Mouse (Mus musculus) limb, embryonic 14.5 days (tissue): ENCODE data around the gene Saa3. TPM values are rescaled to one million over a fixed set of nuclear protein-coding genes. Genes with fewer than 3 reads are reported as not detected.
A peak's percentile ranks its signal among the peaks of the same experiment; 100 is the strongest.

Experiments
- ATAC-seq: fragments of 200-750 bp; cut with Nextera tagmentation; 2 replicates; pipeline ENCODE4 v1.8.0; 2017; ENCODE audit warnings: low read depth, moderate number of reproducible peaks, moderate TSS enrichment; ENCODE audit not compliant: low FRiP score
- DNase-seq: peaks from one replicate; pipeline ENCODE4 v3.0.0-alpha.2; 2015; ENCODE audit warnings: low spot score
- H3K27ac ChIP-seq: fragments of 300-500 bp; sonication (generic); replicated peaks from 2 replicates; pipeline ENCODE4 v1.5.1; 2014; ENCODE audit warnings: low read depth, mild to moderate bottlenecking, low read length, moderate library complexity, mixed read lengths
- H3K27me3 ChIP-seq: fragments of 300-500 bp; sonication (generic); 2 replicates; pipeline ENCODE4 v1.6.1; 2014; ENCODE audit warnings: low read length, mixed read lengths; ENCODE audit not compliant: control insufficient read depth, insufficient read depth
- H3K36me3 ChIP-seq: fragments of 300-500 bp; sonication (generic); 2 replicates; pipeline ENCODE4 v1.6.1; 2014; ENCODE audit warnings: mild to moderate bottlenecking, low read length, moderate library complexity, mixed read lengths; ENCODE audit not compliant: control insufficient read depth, insufficient read depth
- H3K4me1 ChIP-seq: fragments of 300-500 bp; sonication (generic); 2 replicates; pipeline ENCODE4 v1.6.1; 2014; ENCODE audit warnings: antibody characterized with exemption, low read length, mixed read lengths; ENCODE audit not compliant: control insufficient read depth, insufficient read depth
- H3K4me2 ChIP-seq: fragments of 300-500 bp; sonication (generic); replicated peaks from 2 replicates; pipeline ENCODE4 v1.6.1; 2014; ENCODE audit warnings: low read depth, mild to moderate bottlenecking, low read length, moderate library complexity; ENCODE audit not compliant: severe bottlenecking
- H3K4me3 ChIP-seq: fragments of 300-500 bp; sonication (generic); replicated peaks from 2 replicates; pipeline ENCODE4 v1.5.1; 2014; ENCODE audit warnings: low read length
- H3K9ac ChIP-seq: fragments of 300-500 bp; sonication (generic); 2 replicates; pipeline ENCODE4 v1.6.1; 2014; ENCODE audit warnings: mild to moderate bottlenecking, low read depth, low read length, moderate library complexity; ENCODE audit not compliant: severe bottlenecking
- H3K9me3 ChIP-seq: fragments of 300-500 bp; sonication (generic); 2 replicates; pipeline ENCODE4 v1.6.1; 2016; ENCODE audit warnings: low read length; ENCODE audit not compliant: control insufficient read depth
- POLR2A ChIP-seq: fragments of 200-500 bp; IDR thresholded peaks from 2 replicates; pipeline ENCODE4 v1.8.0; 2012; ENCODE audit warnings: inconsistent platforms, mild to moderate bottlenecking, moderate library complexity, borderline replicate concordance; ENCODE audit not compliant: insufficient read depth, insufficient read length; ENCODE audit errors: extremely low read depth
- WGBS: fragments of 180-500 bp; shearing (Covaris S2); extraction: QIAGEN DNeasy Blood & Tissue Kit; methylation state at CpG from one replicate; pipeline ENCODE4 v1.1.7; 2014; 5-methylcytosine and 5-hydroxymethylcytosine counted together
- polyA plus RNA-seq, 2 experiments: library from polyadenylated mRNA; depleted of rRNA in 1 of 2; stranded (reverse) in 1 of 2; unstranded in 1 of 2; fragments of >200 nt; fragmentation: Nextera tagmentation in 1 of 2; extraction: Ambion mirVana in 1 of 2; gene quantifications; 2 replicates each; pipeline versions ENCODE4 v1.2.1 to v1.2.3; 2012 to 2014

Gene Saa3
- polyA plus RNA-seq, 2 experiments, result 0.19 to 0.21 TPM

GRCm38 (mm10) chr7:46720460-46720859 is 5.0 kb upstream of the Saa3 start:
- 75% methylated on average over 9 of the region's 9 CpGs for WGBS
- H3K4me1 ChIP-seq, result no peaks in the 10 kb centered on the region
- H3K27me3 ChIP-seq, result no peaks in the 10 kb centered on the region
- H3K4me3 ChIP-seq, result no peak overlapping the region
- no peak overlapping the region for H3K4me2 ChIP-seq
- no peak overlapping the region for H3K27ac ChIP-seq
- DNase-seq (no peak), ATAC-seq (no peak)
- H3K9me3 ChIP-seq, result no peaks in the 10 kb centered on the region
- no peaks in the 10 kb centered on the region for H3K36me3 ChIP-seq
- no peak for TF ChIP-seq POLR2A
- no peak overlapping the region for H3K9ac ChIP-seq

GRCm38 (mm10) chr7:46719526-46719925 is 4.0 kb upstream of the Saa3 start:
- H3K36me3 ChIP-seq, result no peaks in the 10 kb centered on the region
- no peak for TF ChIP-seq POLR2A

GRCm38 (mm10) chr7:46718591-46719270 is 3.2 kb upstream of the Saa3 start:
- no peaks in the 10 kb centered on the region for H3K36me3 ChIP-seq
- DNase-seq (no peak), ATAC-seq (no peak)
- no peak overlapping the region for H3K27ac ChIP-seq
- no peaks in the 10 kb centered on the region for H3K27me3 ChIP-seq
- TF ChIP-seq POLR2A, result no peak
- no peak overlapping the region for H3K4me3 ChIP-seq
- no peak overlapping the region for H3K9ac ChIP-seq
- no peaks in the 10 kb centered on the region for H3K9me3 ChIP-seq
- no peaks in the 10 kb centered on the region for H3K4me1 ChIP-seq
- 83% methylated on average over 7 of the region's 7 CpGs for WGBS
- H3K4me2 ChIP-seq, result no peak overlapping the region

More at GRCm38 (mm10) chr7:46719526-46719925, 4.0 kb upstream of the Saa3 start:
- no peaks in the 10 kb centered on the region for H3K9me3 ChIP-seq
- H3K4me2 ChIP-seq, result no peak overlapping the region
- 76% methylated on average over 7 of the region's 7 CpGs for WGBS
- no peaks in the 10 kb centered on the region for H3K27me3 ChIP-seq
- no peak overlapping the region for H3K9ac ChIP-seq
- H3K4me3 ChIP-seq, result no peak overlapping the region
- no peaks in the 10 kb centered on the region for H3K4me1 ChIP-seq
- no peak overlapping the region for H3K27ac ChIP-seq
- ATAC-seq, result no peak
- DNase-seq, result no peak

- no peak for DNase-seq
- H3K4me1 ChIP-seq, result no peaks in the 10 kb centered on the region
- H3K4me2 ChIP-seq, result no peak overlapping the region
- H3K27me3 ChIP-seq, result no peaks in the 10 kb centered on the region
- no peak overlapping the region for H3K27ac ChIP-seq
- no peaks in the 10 kb centered on the region for H3K9me3 ChIP-seq
- no peaks in the 10 kb centered on the region for H3K36me3 ChIP-seq
- 42% methylated on average over 5 of the region's 5 CpGs for WGBS
- H3K4me3 ChIP-seq, result no peak overlapping the region
- TF ChIP-seq POLR2A, result no peak
- no peak for ATAC-seq
- H3K9ac ChIP-seq, result no peak overlapping the region
Measured at GRCm38 (mm10) chr7:46716897-46717296, 1.4 kb upstream of the Saa3 start.

GRCm38 (mm10) chr7:46714518-46714917 is 982 bp downstream of the Saa3 start:
- Histone ChIP-seq H3K9ac (no peak overlapping the region), H3K27me3 (no peaks in the 10 kb centered on the region), H3K4me2 (no peak overlapping the region), H3K9me3 (no peaks in the 10 kb centered on the region), H3K4me1 (peaks cover 3% of the 10 kb centered on the region; the same call in 1 of the 2 replicates), H3K36me3 (no peaks in the 10 kb centered on the region), H3K4me3 (no peak overlapping the region), H3K27ac (no peak overlapping the region)
- no peak for TF ChIP-seq POLR2A
- DNase-seq (peak; percentile 57), ATAC-seq (no peak)
- 34% methylated on average over 6 of the region's 6 CpGs for WGBS
